Mouse (Mus musculus): ENCODE results near the gene Gm26566. TPM values are rescaled to one million over a fixed set of nuclear protein-coding genes. Genes with fewer than 3 reads are reported as not detected.
"Not testable (repeated sequence)": the region's sequence is repeated elsewhere in the genome, so short reads cannot be mapped to it uniquely, and the experiment has no call there.

The Gm26566 gene
- polyA plus RNA-seq, 1 experiment from 2014 or later, result 0.25 TPM

DNA sequence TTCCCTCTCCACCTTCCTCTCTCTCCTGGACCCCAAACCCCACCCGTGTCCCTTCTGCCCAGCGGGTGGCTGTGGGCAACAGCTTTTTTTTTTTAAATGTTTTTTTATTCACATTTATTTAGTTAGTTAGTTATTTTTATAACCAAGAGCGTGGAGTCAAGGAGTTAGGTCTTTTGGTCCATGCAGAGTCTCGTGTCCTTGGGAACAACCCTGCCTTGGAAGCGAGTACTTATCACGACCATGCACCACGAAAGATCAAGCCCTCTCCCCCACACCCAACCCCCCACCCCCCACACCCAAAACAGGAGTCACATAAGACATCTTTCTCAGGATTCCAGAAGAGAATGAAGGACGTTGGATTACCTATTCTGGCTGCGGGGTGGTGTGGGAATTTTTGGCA lies 40.7 kb downstream of the Gm26566 start:
- ATAC-seq (ENCODE audit: low read depth); H3K9me3 ChIP-seq (replicated peaks); H3K4me3 ChIP-seq (replicated peaks); DNase-seq; H3K36me3 ChIP-seq; H3K27me3 ChIP-seq; H3K4me1 ChIP-seq (replicated peaks); H3K27ac ChIP-seq; H3K9ac ChIP-seq: not testable (repeated sequence)
- H3K4me2 ChIP-seq, result peak overlapping the region; percentile 53; the same call in 1 of the 2 replicates
- WGBS (ENCODE audit: insufficient replicate concordance), result 29% methylated on average over 9 of the region's 9 CpGs

DNA sequence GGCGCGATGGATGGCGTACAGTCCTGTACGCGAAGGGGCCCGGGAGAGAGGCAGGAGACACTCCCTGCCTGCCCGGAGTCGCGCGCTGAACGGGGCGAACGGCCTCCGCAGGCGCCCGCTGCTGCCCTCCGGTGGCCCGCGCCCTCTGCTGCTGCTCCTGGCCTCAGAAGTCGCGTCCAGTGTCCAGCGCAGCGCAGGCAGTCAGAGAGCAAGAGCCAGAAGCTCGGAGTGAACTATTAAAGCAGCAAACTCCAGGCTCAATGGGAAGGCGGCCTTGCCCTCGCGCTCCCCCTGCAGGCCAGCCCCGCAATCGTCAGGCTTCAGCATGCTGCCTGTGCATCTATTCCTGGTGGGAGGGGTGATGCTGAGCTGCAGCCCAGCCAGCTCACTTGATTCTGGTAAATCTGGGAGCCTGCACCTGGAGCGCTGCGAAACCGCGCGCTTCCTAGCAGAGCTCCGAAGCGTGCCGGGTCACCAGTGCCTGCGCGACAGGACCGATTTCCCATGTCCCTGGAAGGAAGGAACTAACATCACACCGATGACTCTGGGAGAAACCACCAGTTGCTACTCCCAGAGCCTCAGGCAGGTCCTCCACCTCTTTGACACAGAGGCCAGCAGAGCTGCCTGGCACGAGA lies 41.9 kb downstream of the Gm26566 start:
- not testable (repeated sequence) for DNase-seq, H3K27ac ChIP-seq

More for the DNA sequence above, 41.9 kb downstream of the Gm26566 start:
- not testable (repeated sequence) for H3K9me3 ChIP-seq (replicated peaks); H3K36me3 ChIP-seq; H3K4me1 ChIP-seq (replicated peaks); H3K27me3 ChIP-seq; ATAC-seq (ENCODE audit: low read depth)
- WGBS (ENCODE audit: insufficient replicate concordance), result 2% methylated on average over 41 of the region's 42 CpGs
- H3K4me3 ChIP-seq (replicated peaks), result peak overlapping the region; percentile 50
- peak overlapping the region; percentile 52 for H3K9ac ChIP-seq
- peak overlapping the region; percentile 64 for H3K4me2 ChIP-seq

Other genes starting within 250 kb of the Gm26566 start
- gene Ifnb1, start 199.0 kb upstream of the Gm26566 start, polyA plus RNA-seq (2015; fragmentation: Nextera tagmentation; extraction: Ambion mirVana), result not detected in 2 replicates
- not detected in 2 replicates for gene Ifna15, start 163.6 kb upstream of the Gm26566 start, polyA plus RNA-seq (2015; fragmentation: Nextera tagmentation; extraction: Ambion mirVana)
- gene Ifna14, start 150.0 kb upstream of the Gm26566 start, polyA plus RNA-seq (2015; fragmentation: Nextera tagmentation; extraction: Ambion mirVana), result not detected in 2 replicates
- gene Ifna9, start 129.4 kb upstream of the Gm26566 start, polyA plus RNA-seq (2015; fragmentation: Nextera tagmentation; extraction: Ambion mirVana), result not detected in 2 replicates
- gene Ifna12, start 118.4 kb upstream of the Gm26566 start, polyA plus RNA-seq (2015; fragmentation: Nextera tagmentation; extraction: Ambion mirVana), result not detected in 2 replicates
- gene C87499, start 87.4 kb upstream of the Gm26566 start, polyA plus RNA-seq (2015; fragmentation: Nextera tagmentation; extraction: Ambion mirVana), result not detected in 2 replicates
- not detected in 2 replicates for gene Ifna13, start 77.3 kb upstream of the Gm26566 start, polyA plus RNA-seq (2015; fragmentation: Nextera tagmentation; extraction: Ambion mirVana)
- gene Ifna16, start 44.9 kb upstream of the Gm26566 start, polyA plus RNA-seq (2015; fragmentation: Nextera tagmentation; extraction: Ambion mirVana), result not detected in 2 replicates
- gene Ifna2, start 37.9 kb upstream of the Gm26566 start, polyA plus RNA-seq (2015; fragmentation: Nextera tagmentation; extraction: Ambion mirVana), result not detected in 2 replicates
- not detected in 2 replicates for gene Ifnab, start 30.4 kb upstream of the Gm26566 start, polyA plus RNA-seq (2015; fragmentation: Nextera tagmentation; extraction: Ambion mirVana)
- gene Klhl9, start 660 bp downstream of the Gm26566 start, polyA plus RNA-seq (2015; fragmentation: Nextera tagmentation; extraction: Ambion mirVana), result 24.6 and 33.1 TPM in 2 replicates
- gene Gm13271, start 33.1 kb downstream of the Gm26566 start, polyA plus RNA-seq (2015; fragmentation: Nextera tagmentation; extraction: Ambion mirVana), result not detected in 2 replicates
- not detected in 2 replicates for gene Gm13283, start 38.3 kb downstream of the Gm26566 start, polyA plus RNA-seq (2015; fragmentation: Nextera tagmentation; extraction: Ambion mirVana)
- not detected in 2 replicates for gene Gm13290, start 52.0 kb downstream of the Gm26566 start, polyA plus RNA-seq (2015; fragmentation: Nextera tagmentation; extraction: Ambion mirVana)
- not detected in 2 replicates for gene Gm13289, start 55.1 kb downstream of the Gm26566 start, polyA plus RNA-seq (2015; fragmentation: Nextera tagmentation; extraction: Ambion mirVana)
- gene Gm13272, start 58.0 kb downstream of the Gm26566 start, polyA plus RNA-seq (2015; fragmentation: Nextera tagmentation; extraction: Ambion mirVana), result not detected in 2 replicates
- gene Ifnz, start 60.3 kb downstream of the Gm26566 start, polyA plus RNA-seq (2015; fragmentation: Nextera tagmentation; extraction: Ambion mirVana), result not detected in 2 replicates
- 0.23 TPM in 1 of 2 replicates, not detected in the other for gene Gm13276, start 63.9 kb downstream of the Gm26566 start, polyA plus RNA-seq (2015; fragmentation: Nextera tagmentation; extraction: Ambion mirVana)
- gene Gm13277, start 66.8 kb downstream of the Gm26566 start, polyA plus RNA-seq (2015; fragmentation: Nextera tagmentation; extraction: Ambion mirVana), result not detected in 2 replicates
- gene Gm13278, start 69.7 kb downstream of the Gm26566 start, polyA plus RNA-seq (2015; fragmentation: Nextera tagmentation; extraction: Ambion mirVana), result not detected in 2 replicates
- not detected in 2 replicates for gene Gm13275, start 72.7 kb downstream of the Gm26566 start, polyA plus RNA-seq (2015; fragmentation: Nextera tagmentation; extraction: Ambion mirVana)
- gene Gm13279, start 75.6 kb downstream of the Gm26566 start, polyA plus RNA-seq (2015; fragmentation: Nextera tagmentation; extraction: Ambion mirVana), result not detected in 2 replicates
- 0.25 and 0.31 TPM in 2 replicates for gene Gm13285, start 77.9 kb downstream of the Gm26566 start, polyA plus RNA-seq (2015; fragmentation: Nextera tagmentation; extraction: Ambion mirVana)
- not detected in 2 replicates for gene Gm13287, start 81.4 kb downstream of the Gm26566 start, polyA plus RNA-seq (2015; fragmentation: Nextera tagmentation; extraction: Ambion mirVana)
- not detected in 2 replicates for gene Gm13288, start 83.7 kb downstream of the Gm26566 start, polyA plus RNA-seq (2015; fragmentation: Nextera tagmentation; extraction: Ambion mirVana)
- not detected in 2 replicates for gene Ifna7, start 94.4 kb downstream of the Gm26566 start, polyA plus RNA-seq (2015; fragmentation: Nextera tagmentation; extraction: Ambion mirVana)
- gene Ifna11, start 98.2 kb downstream of the Gm26566 start, polyA plus RNA-seq (2015; fragmentation: Nextera tagmentation; extraction: Ambion mirVana), result not detected in 2 replicates
- gene Ifna6, start 105.6 kb downstream of the Gm26566 start, polyA plus RNA-seq (2015; fragmentation: Nextera tagmentation; extraction: Ambion mirVana), result not detected in 2 replicates
- not detected in 2 replicates for gene Ifna5, start 113.7 kb downstream of the Gm26566 start, polyA plus RNA-seq (2015; fragmentation: Nextera tagmentation; extraction: Ambion mirVana)
- not detected in 2 replicates for gene Ifna4, start 120.1 kb downstream of the Gm26566 start, polyA plus RNA-seq (2015; fragmentation: Nextera tagmentation; extraction: Ambion mirVana)
- not detected in 2 replicates for gene Ifna1, start 128.3 kb downstream of the Gm26566 start, polyA plus RNA-seq (2015; fragmentation: Nextera tagmentation; extraction: Ambion mirVana)
- gene Ifne, start 158.4 kb downstream of the Gm26566 start, polyA plus RNA-seq (2015; fragmentation: Nextera tagmentation; extraction: Ambion mirVana), result not detected in 2 replicates

All from liver, embryonic 13.5 days (tissue).